Mouse (Mus musculus) embryonic stem cell, embryonic (primary cell): ENCODE data around the gene Gprin2.

Source experiments
- CTCF ChIA-PET, 4 experiments: fragments of 300-600 bp in 2 of 4; fragments of 350-600 bp in 2 of 4; sonication (Branson Sonifier 250); formaldehyde crosslinking; loops; one replicate each; lab custom pipeline; 2022; ENCODE audit warnings: inconsistent platforms in 2 of 4; lab: Charles Lee
- POLR2A ChIA-PET, 4 experiments: fragments of 300-600 bp in 2 of 4; fragments of 350-600 bp in 2 of 4; sonication (Branson Sonifier 250); formaldehyde crosslinking; loops; one replicate each; lab custom pipeline; 2022; ENCODE audit warnings: antibody characterized with exemption in 4 of 4, inconsistent platforms in 1 of 4; lab: Charles Lee

The Gprin2 gene

DNA sequence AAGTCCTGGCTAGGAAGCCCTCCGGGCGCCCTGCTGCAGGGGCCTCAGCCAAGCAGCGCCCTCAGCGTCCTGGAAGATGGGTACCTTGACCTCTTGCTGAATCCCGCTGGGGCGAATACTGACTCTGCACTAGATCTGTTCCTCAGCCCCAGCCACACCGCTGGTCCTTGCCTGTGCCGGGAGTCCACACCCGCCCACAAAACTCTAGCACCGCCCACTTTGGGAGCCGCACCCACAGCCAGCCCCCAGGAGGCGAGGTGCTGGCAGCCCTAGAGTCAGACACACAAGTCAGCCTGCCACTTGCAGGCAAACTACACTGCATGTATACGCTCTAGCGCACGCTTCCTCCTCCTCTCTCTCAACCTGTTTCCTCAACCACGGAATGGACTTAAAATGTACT is 49.1 kb downstream of the Gprin2 start, which contains the start of gene Npy4r:
Npy4r (minus strand) TSS at position 148 of the 400 bp plus-strand sequence.
- CTCF ChIA-PET, result interaction anchor here in 2 of 4 experiments (1.7 to 2.4 kb wide), 3 partner anchors 9 to 71 kb away, joined by 4 to 10 read pairs (median 9); no protein-coding TSS in a partner anchor
- POLR2A ChIA-PET, result no interaction called here

DNA sequence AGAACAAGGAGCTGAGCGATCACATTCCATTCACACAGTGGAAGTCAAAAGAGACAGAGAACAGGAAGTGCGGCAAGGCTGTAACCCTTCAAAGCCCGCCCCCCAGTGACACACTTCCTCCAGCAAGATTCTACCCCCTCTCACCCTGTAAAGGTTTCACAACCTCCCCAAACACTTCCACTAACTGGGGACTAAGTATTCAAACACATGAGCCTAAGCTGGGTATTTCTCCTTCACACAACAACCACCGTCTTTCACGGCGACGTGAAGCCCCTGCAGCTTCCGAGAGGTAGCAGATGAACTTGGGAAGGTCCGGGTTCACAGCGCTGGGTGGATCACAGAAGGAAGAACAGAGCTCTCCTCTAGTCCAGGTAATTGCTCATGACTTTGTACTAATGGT is 58.5 kb downstream of the Gprin2 start:
- ChIA-PET POLR2A (interaction anchor here in 1 of 4 experiments (0.9 kb wide), 1 partner anchor 19 kb away, joined by 3 read pairs; no protein-coding TSS in a partner anchor), CTCF (interaction anchor here (0.6 to 2.7 kb wide), 6 partner anchors 10 to 453 kb away, joined by 3 to 9 read pairs (median 4); partner anchors contain the start of gene Npy4r (in 1 of the 4))

GRCm38 (mm10) chr14:34142316-34142715 is 59.1 kb downstream of the Gprin2 start:
- CTCF ChIA-PET, result interaction anchor here (0.6 to 2.7 kb wide), 4 partner anchors 11 to 453 kb away, joined by 3 to 9 read pairs (median 4); partner anchors contain the start of gene Npy4r (in 1 of the 4)
- POLR2A ChIA-PET, result interaction anchor here in 1 of 4 experiments (0.9 kb wide), 1 partner anchor 20 kb away, joined by 3 read pairs; no protein-coding TSS in a partner anchor

- CTCF ChIA-PET, result interaction anchor here in 2 of 4 experiments (0.5 to 0.6 kb wide), 2 partner anchors 31 to 33 kb away, joined by 3 to 5 read pairs; no protein-coding TSS in a partner anchor
- POLR2A ChIA-PET, result interaction anchor here in 1 of 4 experiments (1.4 kb wide), 1 partner anchor 223 kb away, joined by 3 read pairs; no protein-coding TSS in a partner anchor
These were observed 61.5 kb downstream of the Gprin2 start for GRCm38 (mm10) chr14:34139671-34140664.
